Mouse (Mus musculus): Measurements from ENCODE around the gene Mre11a.
"Not testable (repeated sequence)": the region's sequence is repeated elsewhere in the genome, so short reads cannot be mapped to it uniquely, and the experiment has no call there.

The Mre11a gene

DNA sequence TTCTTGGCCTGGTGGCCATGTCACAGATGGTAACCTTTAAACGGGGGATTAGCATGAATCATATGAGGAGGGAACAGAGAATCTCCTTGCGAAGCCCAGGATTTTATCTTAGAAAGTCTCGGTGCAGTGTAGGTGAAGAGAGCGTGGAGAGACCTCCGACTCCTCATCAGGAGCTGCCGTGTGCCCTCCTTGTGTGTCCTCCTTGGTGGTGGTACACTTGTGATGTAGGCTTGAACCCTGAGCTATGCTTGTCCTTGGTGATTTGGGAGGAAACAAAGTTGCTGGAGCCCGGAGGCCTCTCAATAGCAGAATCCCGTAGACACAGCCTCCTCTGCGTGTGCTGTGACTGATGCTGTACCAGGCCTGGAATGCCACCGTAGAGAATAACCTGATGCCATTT lies 86.3 kb downstream of the Mre11a start:
- DNase-seq (ENCODE audit: low spot score) = no peak

- DNase-seq (ENCODE audit: low spot score) = no peak
Measured at GRCm38 (mm10) chr9:14871536-14871935, 87.1 kb downstream of the Mre11a start.

GRCm38 (mm10) chr9:14872181-14872930 lies 87.9 kb downstream of the Mre11a start:
- no peak for DNase-seq (ENCODE audit: low spot score)

DNA sequence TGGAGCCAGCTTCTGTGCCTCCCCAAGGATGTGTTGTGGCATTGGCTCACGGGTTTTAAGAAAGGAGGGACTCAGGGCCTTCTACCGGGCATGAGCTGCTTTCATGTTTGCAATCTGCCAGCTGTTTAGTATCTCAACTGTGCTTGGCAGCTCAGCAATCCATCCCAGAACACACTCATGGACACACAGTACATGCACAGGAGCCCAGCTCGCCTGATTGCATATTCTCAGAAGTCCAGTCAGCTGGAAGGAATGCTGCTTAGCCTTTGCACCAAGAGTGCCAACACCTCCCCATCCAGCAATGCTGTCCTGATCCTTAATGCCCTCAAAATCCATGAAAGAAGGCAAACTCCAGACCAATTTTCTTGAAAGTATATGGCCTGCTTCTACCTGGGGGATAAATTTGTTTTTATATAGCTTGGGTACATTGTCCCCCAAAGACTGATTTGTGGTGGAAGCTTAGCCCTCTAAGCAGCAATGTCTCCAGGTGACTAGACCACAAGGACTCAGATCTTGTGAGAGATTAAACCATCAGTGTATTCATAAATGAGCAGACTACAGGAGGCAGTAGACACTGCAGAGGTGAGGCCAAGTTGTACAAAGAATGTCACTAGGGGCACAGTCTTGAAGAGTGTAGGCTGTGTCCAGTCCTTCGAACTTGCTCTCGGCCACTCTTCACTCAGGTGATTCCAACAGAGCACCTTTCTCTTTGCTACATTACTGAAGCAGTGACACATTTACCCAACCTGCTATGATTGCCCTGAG lies 91.5 kb downstream of the Mre11a start:
- DNase-seq (ENCODE audit: low spot score) = no peak

DNA sequence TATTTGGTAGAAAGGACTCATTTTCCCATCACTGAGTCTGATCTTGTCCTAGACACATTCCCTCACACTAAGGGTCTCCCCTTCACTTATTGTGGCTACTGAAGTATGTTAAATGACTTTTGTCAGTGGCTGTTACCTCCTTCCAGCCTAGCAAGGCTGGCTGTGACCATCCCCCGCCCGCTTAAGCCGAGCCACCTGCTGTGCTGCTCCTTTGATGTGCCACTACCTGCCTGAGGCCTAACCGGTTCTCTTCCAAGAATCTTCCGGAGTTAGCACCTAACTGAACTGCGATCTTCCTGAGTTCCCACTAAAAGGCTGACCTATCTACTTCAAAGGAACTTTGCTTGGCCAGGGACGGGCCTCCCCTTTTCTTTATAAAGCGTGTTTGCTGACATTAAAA lies 92.1 kb downstream of the Mre11a start:
- not testable (repeated sequence) for DNase-seq (ENCODE audit: low spot score)

DNA sequence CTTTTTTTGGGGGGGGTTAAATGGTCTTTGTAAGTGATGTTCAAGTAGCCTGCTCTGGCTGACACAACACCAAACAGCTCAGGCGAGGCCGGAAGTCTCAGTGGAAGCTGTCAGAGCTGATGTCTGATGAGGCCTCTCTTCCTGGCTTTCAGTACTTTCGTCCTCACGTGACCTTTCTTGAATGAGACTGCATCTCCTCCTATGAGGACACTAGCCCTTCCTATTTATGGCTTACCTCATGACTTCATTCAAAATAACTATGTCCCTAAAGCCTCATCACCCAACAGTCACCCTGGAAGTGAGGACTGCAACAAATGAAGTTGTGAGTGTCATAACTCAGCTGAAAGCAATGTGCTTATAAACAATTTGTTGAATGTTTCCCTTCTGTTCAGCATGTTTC lies 100.2 kb downstream of the Mre11a start:
- no peak for DNase-seq (ENCODE audit: low spot score)

- no peak for DNase-seq (ENCODE audit: low spot score)
Measured at GRCm38 (mm10) chr9:14885151-14885550, 100.7 kb downstream of the Mre11a start.

DNA sequence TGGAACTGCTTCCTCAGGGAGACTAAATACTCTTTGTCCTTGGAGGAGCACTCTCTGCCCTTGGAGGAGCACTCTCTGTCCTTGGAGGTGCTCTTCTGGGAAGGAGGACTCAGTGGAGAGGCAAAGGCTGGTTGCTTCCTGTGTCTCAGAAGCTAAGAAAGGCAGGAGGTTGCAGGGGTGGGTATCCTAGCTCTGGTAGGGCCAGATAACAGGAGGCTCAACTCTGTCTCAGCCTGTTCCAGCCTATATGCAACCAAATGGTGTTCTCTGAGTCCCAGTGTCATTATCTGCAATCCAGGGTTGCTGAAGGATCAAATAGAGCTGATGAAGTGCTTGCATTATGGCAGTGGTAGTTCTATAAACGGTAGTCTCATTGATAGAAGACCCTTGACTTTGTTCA lies 101.5 kb downstream of the Mre11a start:
- DNase-seq (ENCODE audit: low spot score) = no peak

Data from yolk sac, embryonic 10.5 days (tissue).